Mouse (Mus musculus) forelimb bud, embryonic 11.5 days (tissue): ENCODE data around the gene Hdac11.
A peak's percentile ranks its signal among the peaks of the same experiment; 100 is the strongest.
"Not testable (repeated sequence)": the region's sequence is repeated elsewhere in the genome, so short reads cannot be mapped to it uniquely, and the experiment has no call there.

Experiments used
- DNase-seq: peaks from one replicate; pipeline ENCODE4 v3.0.0-alpha.2; 2012; ENCODE audit warnings: low read depth, low spot score

Hdac11 gene

GRCm38 (mm10) chr6:91156554-91157236 is at the start of gene Hdac11:
Hdac11 (plus strand) TSS chr6:91156665.
- DNase-seq: peak; percentile 91

DNA sequence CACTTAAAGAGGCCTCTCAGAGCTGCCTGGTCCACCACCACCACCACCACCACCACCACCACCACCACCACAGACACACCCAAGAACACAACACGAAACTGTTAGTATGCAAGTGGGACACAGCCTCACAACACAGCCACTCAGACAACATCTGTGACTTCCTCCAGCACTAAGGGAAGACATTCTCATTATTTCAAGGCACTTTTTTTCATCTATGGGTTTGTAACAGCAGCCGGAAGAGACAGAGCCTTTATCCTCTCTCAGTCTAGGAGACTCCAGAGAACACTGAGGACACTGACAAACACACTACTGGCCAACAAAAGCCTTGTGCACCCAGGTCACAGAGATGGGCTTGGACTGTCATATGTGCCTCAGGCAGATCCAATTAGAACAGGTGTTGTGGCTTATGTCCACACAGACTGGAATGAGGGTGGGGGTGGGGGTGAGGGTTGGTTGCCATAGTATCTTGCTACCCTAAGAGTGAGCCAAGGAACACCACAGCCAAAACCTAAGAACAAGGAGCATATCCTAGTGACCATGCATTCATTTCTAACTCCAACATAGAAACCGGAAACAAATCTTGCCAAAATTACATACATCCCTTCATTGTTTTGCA is 48.1 kb upstream of the Hdac11 start:
- DNase-seq: no peak

- no peak for DNase-seq
Measured at GRCm38 (mm10) chr6:91108917-91109450, 47.5 kb upstream of the Hdac11 start.

DNA sequence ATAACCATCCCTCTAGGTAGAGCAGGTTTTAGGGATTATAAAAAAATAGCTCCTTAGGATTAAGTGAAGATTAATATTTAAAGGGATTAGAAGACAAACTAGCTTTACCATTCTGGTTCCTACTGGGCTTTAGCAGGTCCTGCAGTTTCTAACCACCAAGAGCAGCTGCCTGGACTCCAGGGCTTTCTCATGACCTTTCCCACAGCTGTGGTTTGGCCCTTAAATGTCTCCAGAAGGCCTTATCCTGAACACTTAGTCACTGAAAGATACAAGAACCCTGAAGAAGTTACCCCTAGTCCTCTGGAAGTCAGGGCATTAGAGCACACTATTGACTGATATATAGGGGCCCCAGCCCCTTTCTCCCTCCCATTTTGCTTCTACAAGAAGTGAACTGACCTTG is 47.0 kb upstream of the Hdac11 start:
- DNase-seq: no peak

GRCm38 (mm10) chr6:91110323-91111020 is 46.0 kb upstream of the Hdac11 start:
- DNase-seq: no peak

- DNase-seq: no peak
Measured at GRCm38 (mm10) chr6:91111141-91111953, 45.1 kb upstream of the Hdac11 start.

- DNase-seq: no peak
Measured at GRCm38 (mm10) chr6:91111954-91112252, 44.6 kb upstream of the Hdac11 start.

DNA sequence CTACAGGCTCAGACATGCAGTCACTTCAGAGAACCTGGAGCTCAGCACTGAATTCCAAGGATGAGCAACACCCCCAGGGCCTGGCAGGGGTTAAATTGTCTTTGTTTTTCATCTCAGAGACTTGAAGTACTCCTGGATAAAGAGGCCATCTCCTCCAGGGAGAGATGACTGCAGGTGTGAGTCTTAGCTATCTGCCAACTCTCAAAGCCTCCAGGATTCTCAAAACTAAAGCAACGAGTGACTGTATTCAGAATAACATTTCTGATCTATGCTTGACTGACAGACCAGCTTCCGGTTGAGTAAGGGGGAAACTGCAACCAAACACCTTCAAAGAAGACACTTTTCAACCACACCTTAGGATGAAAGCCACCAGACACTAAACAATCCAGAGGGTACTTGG is 41.7 kb upstream of the Hdac11 start:
- no peak for DNase-seq

DNA sequence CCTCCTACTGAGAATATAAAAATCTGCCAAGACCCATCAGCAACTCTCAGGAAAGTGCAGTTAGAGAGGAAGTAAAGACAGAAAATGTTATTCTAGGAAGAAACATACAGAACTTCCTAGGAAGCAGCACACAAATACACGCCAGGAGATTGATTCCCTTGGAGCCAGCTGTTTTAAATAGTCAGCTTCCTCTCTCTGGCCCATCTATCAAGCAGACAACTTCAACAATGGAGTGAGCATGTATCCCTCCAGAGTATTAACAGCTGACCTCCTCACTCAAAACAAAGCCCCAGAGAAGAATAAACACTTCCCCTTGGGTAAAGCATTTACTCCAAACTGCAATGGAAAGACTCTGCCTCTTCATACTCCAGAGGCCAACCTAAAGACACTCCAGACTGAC is 41.3 kb upstream of the Hdac11 start:
- no peak for DNase-seq

DNA sequence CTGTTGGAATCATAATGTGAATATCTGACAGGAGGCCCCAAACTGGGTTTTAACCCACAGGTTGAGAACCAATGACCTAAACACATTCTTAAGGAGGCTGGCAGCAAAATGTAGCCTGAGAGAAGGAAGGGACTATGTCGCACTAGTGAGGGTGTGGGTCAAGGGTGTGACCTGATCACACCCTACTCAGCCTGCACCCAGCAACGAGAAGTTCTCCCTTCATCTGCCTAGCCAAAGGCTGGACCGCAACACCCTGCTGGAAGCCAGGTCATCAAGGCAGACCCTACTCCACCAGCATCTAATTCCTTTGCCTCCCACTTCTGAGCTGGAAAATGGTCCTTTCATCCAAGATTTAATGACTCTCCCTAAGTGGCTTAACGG is 40.6 kb upstream of the Hdac11 start:
- DNase-seq: no peak

DNA sequence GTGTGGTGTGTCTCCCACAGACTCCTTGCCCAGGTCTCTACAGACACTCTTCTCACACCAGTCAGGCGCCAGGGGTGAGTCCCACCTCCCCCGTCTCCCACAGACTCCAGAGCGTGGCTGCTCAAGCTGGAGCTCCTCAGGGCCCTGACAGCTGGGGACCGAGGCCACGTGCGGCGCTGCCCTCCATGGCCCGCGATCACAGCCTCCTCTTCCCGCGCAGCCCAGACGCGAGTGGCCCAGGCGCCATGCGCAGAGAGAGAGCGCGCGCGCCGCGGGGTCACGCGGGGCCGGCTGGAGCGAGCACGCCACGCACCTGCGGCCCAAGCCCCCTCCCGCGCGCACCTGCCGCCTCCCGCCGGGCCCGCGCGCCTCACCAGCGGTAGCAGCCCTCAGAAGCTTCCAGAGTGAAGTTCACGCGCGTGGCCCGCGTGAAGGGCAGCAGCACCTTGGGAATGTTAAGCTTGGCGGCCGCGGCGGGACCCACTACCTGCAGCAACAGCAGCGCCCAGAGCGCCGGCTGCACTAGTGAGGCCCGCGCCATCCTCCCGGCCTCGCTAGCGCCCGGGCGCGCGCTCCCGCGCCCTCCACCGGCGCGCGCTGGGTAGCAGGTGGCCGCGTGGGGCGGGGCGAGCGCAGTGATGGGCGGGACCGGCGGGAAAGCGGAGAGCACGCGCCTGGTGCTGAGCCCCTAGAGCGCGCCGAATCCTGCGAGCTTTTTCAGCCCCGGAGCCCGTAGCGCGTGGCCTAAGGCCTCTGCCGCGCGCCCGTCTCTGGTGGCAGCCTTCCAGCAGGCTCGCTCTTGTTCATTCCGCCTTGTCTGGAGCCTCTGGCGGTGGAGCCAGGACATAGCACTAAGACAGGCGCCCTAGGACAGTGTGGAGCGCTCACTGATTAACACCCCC is 40.0 kb upstream of the Hdac11 start, which contains the start of gene Nup210:
Nup210 (minus strand) TSS at position 586 of the 902 bp plus-strand sequence.
- DNase-seq: peak; percentile 84

DNA sequence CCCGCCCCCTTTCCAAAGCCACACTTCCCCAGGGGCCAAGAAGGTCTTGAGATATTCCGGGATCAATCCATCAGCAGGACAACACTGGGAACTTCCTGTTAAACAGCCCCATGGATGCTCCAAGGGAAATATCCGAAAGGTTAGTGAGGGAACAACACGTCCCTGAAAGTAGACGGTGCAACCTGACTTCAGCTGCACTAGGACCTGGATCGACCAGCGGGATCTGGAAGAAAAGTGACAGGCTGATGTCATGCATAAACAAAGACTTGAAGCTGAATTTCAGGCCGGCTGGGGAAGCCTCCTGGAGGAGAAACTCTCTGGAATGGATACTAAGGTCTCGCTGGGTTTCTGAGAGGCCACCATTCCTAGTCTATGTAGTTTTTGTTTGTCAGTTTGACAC is 39.3 kb upstream of the Hdac11 start:
- no peak for DNase-seq

DNA sequence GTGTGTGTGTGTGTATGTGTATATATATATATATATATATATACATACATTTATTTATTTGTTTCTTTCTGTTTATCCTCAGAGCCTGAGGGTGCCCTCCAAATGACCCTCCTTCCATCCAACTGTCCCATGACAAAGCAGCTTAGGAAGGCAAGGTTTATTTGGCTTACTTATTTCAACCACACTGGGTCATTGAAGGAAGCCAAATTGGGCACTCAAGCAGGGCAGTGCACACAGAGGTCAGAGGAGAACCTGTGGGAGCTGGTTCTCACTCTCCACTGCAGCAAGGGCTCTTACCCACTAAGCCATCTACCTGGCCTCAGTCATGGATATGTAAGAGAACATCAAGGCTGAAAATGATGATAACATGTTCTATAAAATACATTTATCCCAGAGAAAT is 37.9 kb upstream of the Hdac11 start:
- no peak for DNase-seq

DNA sequence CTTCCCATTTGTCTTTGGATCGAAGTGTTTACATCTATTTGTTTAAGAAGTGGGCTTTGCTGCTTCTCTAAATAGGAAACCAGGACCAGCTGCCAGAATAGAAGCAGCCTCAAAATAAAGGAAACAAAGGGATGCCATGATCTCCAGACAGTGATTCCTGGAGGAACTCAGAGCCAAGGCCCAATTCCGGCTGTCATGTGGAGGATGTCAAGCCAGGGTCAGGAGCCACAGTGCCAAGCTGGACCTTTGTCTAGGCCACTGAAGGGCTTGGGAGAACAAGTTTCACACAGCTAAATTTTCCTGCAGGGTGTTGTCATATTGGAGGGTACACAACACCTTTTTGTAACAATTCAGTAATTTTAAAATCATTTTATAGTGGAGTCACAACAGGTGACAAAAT is 36.3 kb upstream of the Hdac11 start:
- DNase-seq: no peak

- not testable (repeated sequence) for DNase-seq
Measured at GRCm38 (mm10) chr6:91121089-91121488, 35.4 kb upstream of the Hdac11 start.

DNA sequence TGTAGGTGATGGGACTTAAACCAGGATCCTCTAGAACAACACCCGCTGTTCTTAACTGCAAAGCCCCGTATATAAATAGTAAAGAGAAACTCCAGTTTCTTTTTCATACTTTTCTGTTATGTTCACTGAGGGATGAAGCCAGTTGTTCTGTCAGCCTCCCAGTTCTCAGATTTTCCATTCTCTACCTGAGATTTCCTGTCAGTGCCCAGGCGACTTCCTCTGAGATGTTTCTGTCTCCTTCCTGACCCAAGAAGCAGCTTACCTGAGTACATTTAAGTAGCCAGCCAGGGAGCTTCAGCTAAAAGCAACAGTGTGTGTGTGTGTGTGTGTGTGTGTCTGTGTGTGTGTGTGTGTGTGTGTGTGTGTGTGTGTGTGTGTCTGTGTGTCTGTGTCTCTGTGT is 33.0 kb upstream of the Hdac11 start:
- DNase-seq: no peak

GRCm38 (mm10) chr6:91124286-91125227 is 31.9 kb upstream of the Hdac11 start:
- DNase-seq: no peak

DNA sequence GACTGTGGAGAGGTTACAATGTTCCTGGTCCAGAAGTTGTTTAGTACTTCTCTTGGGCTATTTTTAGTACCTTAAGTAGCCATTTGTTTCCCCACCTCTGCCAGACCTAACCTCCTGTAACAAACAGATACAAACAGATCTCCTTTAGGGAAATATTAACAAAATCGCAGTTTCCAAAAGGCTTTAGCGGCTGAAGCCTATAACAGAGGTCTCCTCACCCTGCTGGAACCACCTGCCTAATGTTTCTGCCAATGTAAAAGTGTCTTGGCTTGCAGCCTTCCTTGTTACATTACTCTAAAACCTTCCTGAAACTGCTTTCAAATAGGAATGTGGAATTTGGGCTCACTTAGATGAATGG is 31.3 kb upstream of the Hdac11 start:
- DNase-seq: no peak

- no peak for DNase-seq
Measured at GRCm38 (mm10) chr6:91128996-91129395, 27.5 kb upstream of the Hdac11 start.

DNA sequence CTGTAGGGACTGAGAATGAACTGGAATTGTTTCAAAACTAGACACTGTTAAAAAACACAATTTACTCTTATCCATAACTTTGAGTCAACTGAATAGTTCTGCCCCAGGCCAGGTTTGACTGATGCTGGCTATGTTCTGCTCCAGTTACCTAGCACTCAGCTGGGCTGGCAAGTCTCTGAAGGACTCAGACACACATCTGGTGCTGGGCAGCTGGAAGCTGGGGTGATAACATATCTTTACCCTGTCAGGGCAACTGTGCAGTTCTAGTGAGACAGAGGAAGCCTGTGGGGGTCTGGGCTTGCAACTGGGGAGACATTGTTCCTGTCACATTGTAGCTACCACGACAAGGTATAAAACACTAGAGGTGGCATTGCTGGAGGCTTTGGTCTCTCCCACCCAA is 25.6 kb upstream of the Hdac11 start:
- DNase-seq: no peak
